Mouse (Mus musculus) bone marrow, adult 2 months (tissue): ENCODE measurements around the gene Cacna1d.

Experiments used
- CTCF ChIP-seq: fragments of 200-500 bp; IDR thresholded peaks from 2 replicates; pipeline ENCODE4 v1.5.1; 2011; ENCODE audit warnings: low read length, control low read depth; ENCODE audit not compliant: control insufficient read depth, insufficient read depth
- POLR2A ChIP-seq: fragments of 200-500 bp; IDR thresholded peaks from 2 replicates; pipeline ENCODE4 v1.6.1; 2011; ENCODE audit warnings: low read depth, mild to moderate bottlenecking, control low read depth, low read length, borderline replicate concordance; ENCODE audit not compliant: control insufficient read depth

DNA sequence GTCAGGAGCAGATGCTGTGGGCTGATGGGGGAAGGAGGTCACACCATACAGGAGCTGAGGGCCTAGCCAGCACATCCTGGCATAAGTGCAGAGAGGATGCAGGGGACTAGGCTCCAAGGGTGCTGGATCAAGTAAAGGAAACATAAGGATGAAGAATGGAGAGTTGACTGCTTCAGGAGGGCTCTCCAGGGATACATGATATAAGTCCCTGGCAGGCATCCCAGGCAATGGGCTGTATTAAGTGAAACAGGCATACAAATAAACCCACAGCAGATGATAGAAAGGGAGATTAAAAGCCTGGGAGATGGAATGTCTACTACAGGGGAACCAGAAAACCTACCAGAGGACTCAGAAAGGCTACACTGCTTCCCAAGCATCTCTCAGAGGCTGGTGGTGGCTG is 62.5 kb downstream of the Cacna1d start:
- TF ChIP-seq CTCF (no peak), POLR2A (no peak)
